Mouse (Mus musculus) ES-E14 (cell line): ENCODE data around the gene Cyb5r3.

ENCODE experiments used
- MAFK ChIP-seq: IDR thresholded peaks from 2 replicates; pipeline ENCODE4 v1.6.1; 2014; ENCODE audit warnings: mild to moderate bottlenecking, low read depth, low read length, inconsistent platforms; ENCODE audit not compliant: insufficient read depth
- ZC3H11A ChIP-seq: IDR thresholded peaks from 2 replicates; pipeline ENCODE4 v1.6.1; 2012; ENCODE audit warnings: low read depth, mild to moderate bottlenecking, inconsistent platforms, low read length, borderline replicate concordance
- ZNF384 ChIP-seq: IDR thresholded peaks from 2 replicates; pipeline ENCODE4 v1.6.1; 2012; ENCODE audit warnings: low read depth, low read length, inconsistent platforms

GRCm38 (mm10) chr15:83142861-83143260, 29.5 kb downstream of the Cyb5r3 start:
- TF ChIP-seq MAFK (no peak), ZNF384 (no peak), ZC3H11A (no peak)
